Mouse (Mus musculus) liver, postnatal 0 days (tissue): ENCODE measurements around the gene Gria3. TPM values are rescaled to one million over a fixed set of nuclear protein-coding genes. Genes with fewer than 3 reads are reported as not detected.

ENCODE experiments used
- ATAC-seq: fragments of 200-750 bp; cut with Nextera tagmentation; 2 replicates; pipeline ENCODE4 v1.8.0; 2017; ENCODE audit warnings: mild to moderate bottlenecking, moderate library complexity
- DNase-seq: peaks from one replicate; pipeline ENCODE4 v3.0.0-alpha.2; 2016
- H3K27ac ChIP-seq: fragments of 300-500 bp; sonication (generic); 2 replicates; pipeline ENCODE4 v1.5.1; 2014; ENCODE audit warnings: antibody characterized with exemption, moderate library complexity, mild to moderate bottlenecking, low read depth
- H3K27me3 ChIP-seq: fragments of 300-500 bp; sonication (generic); 2 replicates; pipeline ENCODE4 v1.6.1; 2014; ENCODE audit warnings: low read length, control low read depth, mixed read lengths; ENCODE audit not compliant: insufficient read depth
- H3K36me3 ChIP-seq: fragments of 300-500 bp; sonication (generic); replicated peaks from 2 replicates; pipeline ENCODE4 v1.6.1; 2014; ENCODE audit warnings: mild to moderate bottlenecking, control low read depth, low read length, moderate library complexity, mixed read lengths; ENCODE audit not compliant: insufficient read depth
- H3K4me1 ChIP-seq: fragments of 300-500 bp; sonication (generic); 2 replicates; pipeline ENCODE4 v1.6.1; 2014; ENCODE audit warnings: antibody characterized with exemption, mild to moderate bottlenecking, control low read depth; ENCODE audit not compliant: insufficient read depth
- H3K4me2 ChIP-seq: fragments of 300-500 bp; sonication (generic); 2 replicates; pipeline ENCODE4 v1.6.1; 2014; ENCODE audit warnings: low read depth, mild to moderate bottlenecking, low read length, moderate library complexity, mixed read lengths
- H3K4me3 ChIP-seq: fragments of 300-500 bp; sonication (generic); 2 replicates; pipeline ENCODE4 v1.5.1; 2014; ENCODE audit warnings: low read depth, low read length
- H3K9ac ChIP-seq: fragments of 300-500 bp; sonication (generic); replicated peaks from 2 replicates; pipeline ENCODE4 v1.6.1; 2014; ENCODE audit warnings: mild to moderate bottlenecking, moderate library complexity
- H3K9me3 ChIP-seq: fragments of 300-500 bp; sonication (generic); 2 replicates; pipeline ENCODE4 v1.6.1; 2016; ENCODE audit warnings: mild to moderate bottlenecking, control low read depth, low read length, mixed read lengths
- CTCF ChIP-seq: sonication (generic); IDR thresholded peaks from 2 replicates; pipeline ENCODE4 v1.5.1; 2016; ENCODE audit warnings: antibody characterized with exemption, low read depth
- EP300 ChIP-seq: IDR thresholded peaks from 2 replicates; pipeline ENCODE4 v1.6.1; 2016; ENCODE audit warnings: antibody characterized with exemption, low read depth, mild to moderate bottlenecking
- WGBS: fragments of 180-500 bp; shearing (Covaris S2); extraction: QIAGEN DNeasy Blood & Tissue Kit; methylation state at CpG from one replicate; pipeline ENCODE4 v1.1.7; 2014; ENCODE audit not compliant: insufficient replicate concordance; 5-methylcytosine and 5-hydroxymethylcytosine counted together
- polyA plus RNA-seq: library from polyadenylated mRNA; unstranded; fragments of >200 nt; fragmentation: Nextera tagmentation; extraction: Ambion mirVana; gene quantifications from 2 replicates; pipeline ENCODE4 v1.2.1, GENCODE M21; 2015

Gene Gria3
- polyA plus RNA-seq, 1 experiment from 2014 or later = 1.8 TPM

DNA sequence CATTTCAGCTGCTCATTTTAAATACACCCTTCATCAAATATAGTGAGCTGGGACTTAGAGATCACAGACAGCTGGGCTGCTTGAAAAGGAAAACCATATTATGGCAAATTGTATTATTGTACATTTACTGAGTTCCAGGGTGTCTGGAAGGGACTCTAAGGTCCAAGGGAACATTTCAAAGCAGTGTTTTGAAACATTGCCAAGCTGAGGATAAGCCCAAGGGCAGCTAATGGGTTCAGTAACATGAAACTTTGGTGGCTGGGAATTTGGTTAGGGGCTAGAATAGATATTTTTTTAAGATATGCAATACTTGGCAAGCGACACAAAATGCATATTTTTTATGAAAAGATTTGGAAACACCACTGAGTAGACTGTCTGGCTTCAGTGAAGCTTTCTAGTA is 48.2 kb downstream of the Gria3 start:
- Histone ChIP-seq H3K36me3 (no peaks in the 10 kb centered on the region), H3K9ac (no peak overlapping the region), H3K27ac (no peak overlapping the region), H3K4me3 (no peak overlapping the region), H3K27me3 (no peaks in the 10 kb centered on the region), H3K9me3 (no peaks in the 10 kb centered on the region), H3K4me2 (no peak overlapping the region), H3K4me1 (no peaks in the 10 kb centered on the region)
- no peak for DNase-seq
- 66% methylated on average over 1 of the region's 1 CpGs for WGBS
- TF ChIP-seq EP300 (no peak), CTCF (no peak)
- ATAC-seq = no peak

GRCm38 (mm10) chrX:41477486-41477885 is 76.8 kb downstream of the Gria3 start:
- no peaks in the 10 kb centered on the region for H3K36me3 ChIP-seq
- WGBS = 69% methylated on average over 2 of the region's 2 CpGs
- no peak overlapping the region for H3K9ac ChIP-seq
- DNase-seq (no peak), ATAC-seq (no peak)
- no peaks in the 10 kb centered on the region for H3K27me3 ChIP-seq
- TF ChIP-seq EP300 (no peak), CTCF (no peak)
- H3K4me3 ChIP-seq = no peak overlapping the region
- H3K4me2 ChIP-seq = no peak overlapping the region
- H3K27ac ChIP-seq = no peak overlapping the region
- H3K4me1 ChIP-seq = no peaks in the 10 kb centered on the region
- H3K9me3 ChIP-seq = no peaks in the 10 kb centered on the region

DNA sequence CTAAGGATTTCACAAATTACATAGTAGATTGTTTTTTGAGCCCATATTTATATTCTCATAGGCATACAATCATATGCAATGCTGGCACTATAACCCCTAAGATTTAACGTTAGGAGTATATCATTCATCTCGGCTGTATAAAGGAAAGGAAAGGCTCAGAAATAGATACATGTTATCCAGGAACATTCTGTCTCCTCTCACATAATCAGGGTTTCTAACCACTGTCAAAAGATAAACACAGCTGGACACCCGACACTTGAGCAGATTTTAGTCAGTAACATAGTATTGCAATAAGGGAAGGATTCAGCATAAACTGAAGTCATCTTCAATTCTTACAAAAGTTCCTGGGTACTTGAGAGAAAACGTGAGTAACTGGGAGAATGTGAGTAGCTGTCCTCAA is 95.9 kb downstream of the Gria3 start:
- ATAC-seq = no peak
- TF ChIP-seq EP300 = no peak
- TF ChIP-seq CTCF = no peak
- no peak overlapping the region for H3K27ac ChIP-seq
- H3K4me3 ChIP-seq = no peak overlapping the region
- H3K9ac ChIP-seq = no peak overlapping the region
- no peak overlapping the region for H3K4me2 ChIP-seq
- WGBS = 73% methylated on average over 4 of the region's 4 CpGs
- H3K9me3 ChIP-seq = no peaks in the 10 kb centered on the region
- H3K36me3 ChIP-seq = no peaks in the 10 kb centered on the region
- H3K4me1 ChIP-seq = no peaks in the 10 kb centered on the region
- no peak for DNase-seq
- H3K27me3 ChIP-seq = no peaks in the 10 kb centered on the region

DNA sequence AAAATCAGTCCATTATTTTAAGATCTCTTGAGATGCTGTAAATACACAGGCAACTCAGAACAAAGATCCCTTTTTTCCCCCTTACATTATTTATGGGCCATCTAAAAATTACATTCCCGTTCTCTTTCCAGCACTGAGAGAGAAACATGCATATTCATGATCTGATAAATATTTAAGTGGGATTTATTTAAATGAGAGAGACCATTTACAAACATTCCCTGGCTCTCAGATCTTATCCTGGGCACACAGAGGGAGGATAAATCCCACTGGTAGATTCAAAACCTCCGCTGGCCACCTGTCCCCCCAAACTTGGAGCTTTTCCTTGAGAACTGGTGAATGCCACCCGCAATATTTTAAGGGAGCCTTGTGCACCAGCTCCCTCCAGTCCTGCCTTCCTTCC is 104.7 kb downstream of the Gria3 start:
- no peaks in the 10 kb centered on the region for H3K36me3 ChIP-seq
- 63% methylated on average over 3 of the region's 3 CpGs for WGBS
- no peak overlapping the region for H3K4me2 ChIP-seq
- no peaks in the 10 kb centered on the region for H3K4me1 ChIP-seq
- no peak for DNase-seq
- TF ChIP-seq CTCF = no peak
- TF ChIP-seq EP300 = no peak
- H3K27me3 ChIP-seq = no peaks in the 10 kb centered on the region
- H3K9me3 ChIP-seq = no peaks in the 10 kb centered on the region
- H3K9ac ChIP-seq = no peak overlapping the region
- no peak overlapping the region for H3K27ac ChIP-seq
- no peak for ATAC-seq
- no peak overlapping the region for H3K4me3 ChIP-seq

GRCm38 (mm10) chrX:41507959-41508358 is 107.3 kb downstream of the Gria3 start:
- WGBS = 44% methylated on average over 1 of the region's 1 CpGs
- TF ChIP-seq CTCF = no peak
- TF ChIP-seq EP300 = no peak
- H3K27me3 ChIP-seq = no peaks in the 10 kb centered on the region

DNA sequence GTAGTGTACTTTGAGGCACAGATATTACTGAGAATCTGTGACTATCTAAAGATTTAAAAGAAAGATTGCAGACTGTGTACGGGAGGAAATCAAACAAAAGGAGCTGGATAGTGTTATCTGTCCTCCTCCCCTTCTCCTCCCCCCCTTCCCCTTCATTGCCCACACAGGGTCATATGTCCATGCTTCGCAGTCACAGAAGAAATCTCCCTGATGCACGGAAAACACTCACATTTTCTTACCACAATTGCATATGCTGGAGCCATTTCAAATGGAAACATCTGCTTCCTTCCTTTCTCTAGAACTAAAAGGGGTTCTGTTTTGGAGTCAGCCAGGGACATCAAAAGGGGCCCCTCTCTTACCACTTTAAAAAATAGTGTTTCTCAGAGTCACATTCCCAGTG is 114.3 kb downstream of the Gria3 start:
- no peak overlapping the region for H3K4me3 ChIP-seq
- no peak for ATAC-seq
- no peak overlapping the region for H3K9ac ChIP-seq
- H3K36me3 ChIP-seq = no peaks in the 10 kb centered on the region
- TF ChIP-seq CTCF = no peak
- DNase-seq = no peak
- H3K9me3 ChIP-seq = no peaks in the 10 kb centered on the region
- H3K27ac ChIP-seq = no peak overlapping the region
- no peaks in the 10 kb centered on the region for H3K4me1 ChIP-seq
- WGBS = 25% methylated on average over 3 of the region's 3 CpGs
- no peak overlapping the region for H3K4me2 ChIP-seq
- H3K27me3 ChIP-seq = no peaks in the 10 kb centered on the region

More at GRCm38 (mm10) chrX:41507959-41508358, 107.3 kb downstream of the Gria3 start:
- Histone ChIP-seq H3K9ac (no peak overlapping the region), H3K4me1 (no peaks in the 10 kb centered on the region), H3K9me3 (no peaks in the 10 kb centered on the region), H3K4me3 (no peak overlapping the region), H3K36me3 (no peaks in the 10 kb centered on the region), H3K4me2 (no peak overlapping the region), H3K27ac (no peak overlapping the region)
- DNase-seq (no peak), ATAC-seq (no peak)

GRCm38 (mm10) chrX:41532511-41532910 is 131.9 kb downstream of the Gria3 start:
- H3K9ac ChIP-seq = no peak overlapping the region
- no peak overlapping the region for H3K4me2 ChIP-seq
- no peaks in the 10 kb centered on the region for H3K4me1 ChIP-seq
- no peak overlapping the region for H3K4me3 ChIP-seq
- WGBS = 43% methylated on average over 2 of the region's 2 CpGs
- DNase-seq = no peak
- no peak overlapping the region for H3K27ac ChIP-seq
- H3K27me3 ChIP-seq = no peaks in the 10 kb centered on the region
- ATAC-seq = no peak
- TF ChIP-seq CTCF (no peak), EP300 (no peak)
- H3K36me3 ChIP-seq = no peaks in the 10 kb centered on the region
- H3K9me3 ChIP-seq = no peaks in the 10 kb centered on the region
